Mouse (Mus musculus) cerebellum, adult 2 months (tissue): ENCODE results near the gene 4931440F15Rik.

ENCODE experiments used
- CTCF ChIP-seq: fragments of 200-500 bp; IDR thresholded peaks from 2 replicates; pipeline ENCODE4 v1.5.1; 2011; ENCODE audit warnings: low read depth, mild to moderate bottlenecking, control low read depth, low read length, moderate library complexity, borderline replicate concordance; ENCODE audit not compliant: insufficient read depth
- POLR2A ChIP-seq: fragments of 200-500 bp; IDR thresholded peaks from 2 replicates; pipeline ENCODE4 v1.6.1; 2011; ENCODE audit warnings: low read length, control low read depth, borderline replicate concordance; ENCODE audit not compliant: insufficient read depth

GRCm38 (mm10) chr11:29815261-29815660 is 10.2 kb downstream of the 4931440F15Rik start:
- no peak for TF ChIP-seq POLR2A
- no peak for TF ChIP-seq CTCF
